Mouse (Mus musculus): ENCODE measurements around the gene Ppp1r12c.
"Not testable (repeated sequence)": the region's sequence is repeated elsewhere in the genome, so short reads cannot be mapped to it uniquely, and the experiment has no call there.

Ppp1r12c gene

DNA sequence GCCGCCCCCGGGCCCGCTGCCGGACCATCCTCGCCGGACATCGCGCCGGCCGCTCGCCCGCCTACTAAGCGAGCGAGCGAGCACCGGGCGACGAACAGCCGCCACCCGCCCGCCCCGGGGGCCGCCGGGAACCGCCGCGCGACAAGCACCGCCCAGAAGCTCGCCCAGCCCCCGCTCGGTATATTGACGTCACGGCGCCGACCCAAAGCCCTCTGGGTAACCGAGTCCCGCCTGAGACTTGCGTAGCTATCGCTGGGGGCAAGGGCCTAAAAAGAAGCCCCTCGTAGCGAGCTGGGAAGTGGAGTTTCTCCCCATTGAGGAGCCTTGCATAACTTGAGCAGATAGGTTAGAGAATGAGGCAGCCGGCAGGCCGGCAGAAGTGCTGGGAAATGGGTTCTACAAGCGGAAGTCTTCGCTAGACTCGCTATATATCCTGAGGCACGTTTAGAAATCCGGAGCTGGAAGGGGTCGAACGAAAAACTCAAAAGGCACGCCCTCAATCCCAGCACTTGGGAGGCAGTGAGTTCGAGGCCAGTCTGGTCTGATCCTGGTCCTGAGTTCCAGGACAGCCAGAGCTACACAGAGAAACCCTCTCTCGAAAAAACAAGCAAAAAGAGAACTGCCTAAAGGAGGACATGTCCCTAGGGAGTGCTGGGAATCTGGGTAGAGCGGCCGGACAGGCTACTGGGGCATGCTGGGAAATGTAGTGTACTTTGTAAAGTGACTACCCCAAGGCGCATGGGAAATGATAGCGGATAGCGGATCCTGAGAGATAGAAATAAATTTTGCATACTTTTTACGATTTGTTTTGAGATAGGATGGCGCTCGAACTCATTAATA is at the start of gene Ppp1r12c:
Gene Ppp1r12c, minus strand, starts transcription at position 123 of the 840 bp plus-strand sequence.
- DNase-seq (ENCODE audit: low spot score in 2 of 2): peak; percentile 93

DNA sequence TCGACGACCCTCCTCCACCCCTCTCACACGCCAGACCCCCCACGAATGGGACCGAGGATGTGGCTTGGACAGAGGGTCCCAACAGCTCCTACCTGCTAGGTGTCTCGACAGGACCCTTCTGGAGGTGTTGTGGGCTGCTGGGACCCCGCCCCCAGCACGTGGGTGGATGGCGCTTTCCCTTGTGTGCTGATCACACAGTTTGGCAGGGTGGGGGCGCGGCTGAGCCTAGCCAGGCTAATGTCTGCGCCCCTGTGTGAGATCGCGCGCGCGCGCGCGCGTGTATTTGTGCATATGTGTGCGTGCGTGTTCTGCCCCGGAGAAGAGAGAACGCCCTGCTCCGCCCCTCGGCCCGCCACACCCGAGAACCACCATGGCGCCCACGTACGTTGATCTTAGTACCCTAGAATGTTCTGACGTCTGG is 45.8 kb upstream of the Ppp1r12c start, which contains the start of gene Syt5:
Gene Syt5, minus strand, starts transcription at position 321 of the 421 bp plus-strand sequence.
- peak; percentile 74 to 77 for DNase-seq (ENCODE audit: low spot score in 2 of 2)

- peak; percentile 96 to 97 for DNase-seq (ENCODE audit: low spot score in 2 of 2)
Measured at GRCm38 (mm10) chr7:4546591-4547131, 45.2 kb upstream of the Ppp1r12c start.

- no peak for DNase-seq (ENCODE audit: low spot score in 2 of 2)
Measured at GRCm38 (mm10) chr7:4546050-4546449, 44.6 kb upstream of the Ppp1r12c start.

DNA sequence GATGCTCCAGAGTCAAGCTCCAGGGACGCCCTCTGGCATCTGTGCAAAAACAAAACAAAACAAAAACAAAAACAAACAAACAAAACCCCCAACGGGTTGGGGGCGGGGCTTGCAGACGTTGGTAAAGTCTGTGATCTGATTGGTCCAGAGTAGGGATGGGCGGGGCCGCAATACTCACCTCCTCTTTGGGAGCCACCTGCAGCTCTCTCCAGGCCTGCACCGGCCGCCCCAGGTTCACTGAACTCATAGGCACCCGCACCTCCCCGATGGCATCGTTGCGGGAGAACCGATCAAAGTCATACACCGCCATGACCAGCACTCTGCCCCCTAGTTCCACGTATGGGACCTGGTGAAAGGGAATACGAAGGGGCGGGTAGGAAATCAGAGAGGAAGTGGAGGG is 40.5 kb upstream of the Ppp1r12c start:
- no peak for DNase-seq (ENCODE audit: low spot score in 2 of 2)

GRCm38 (mm10) chr7:4541344-4541743 is 39.9 kb upstream of the Ppp1r12c start:
- no peak for DNase-seq (ENCODE audit: low spot score in 2 of 2)

DNA sequence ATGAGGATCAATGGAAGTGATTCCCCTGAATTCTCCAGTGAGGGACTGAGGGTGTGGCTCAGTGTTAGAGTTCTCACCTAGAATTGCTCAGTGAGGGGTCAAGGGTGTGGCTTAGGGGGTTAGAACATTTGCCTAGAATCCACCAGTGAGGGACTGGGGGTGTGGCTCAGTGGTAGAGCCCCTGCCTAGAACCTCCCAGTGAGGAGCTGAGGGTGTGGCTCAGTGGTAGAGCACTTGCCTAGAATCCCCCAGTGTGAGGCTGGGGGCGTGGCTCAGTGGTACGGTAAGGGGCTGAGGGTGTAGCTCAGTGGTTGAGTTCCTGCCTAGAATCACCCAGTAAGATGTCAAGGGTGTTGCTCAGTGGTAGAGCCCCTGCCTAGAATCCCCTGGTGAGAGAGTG is 37.5 kb upstream of the Ppp1r12c start:
- no peak for DNase-seq (ENCODE audit: low spot score in 2 of 2)

DNA sequence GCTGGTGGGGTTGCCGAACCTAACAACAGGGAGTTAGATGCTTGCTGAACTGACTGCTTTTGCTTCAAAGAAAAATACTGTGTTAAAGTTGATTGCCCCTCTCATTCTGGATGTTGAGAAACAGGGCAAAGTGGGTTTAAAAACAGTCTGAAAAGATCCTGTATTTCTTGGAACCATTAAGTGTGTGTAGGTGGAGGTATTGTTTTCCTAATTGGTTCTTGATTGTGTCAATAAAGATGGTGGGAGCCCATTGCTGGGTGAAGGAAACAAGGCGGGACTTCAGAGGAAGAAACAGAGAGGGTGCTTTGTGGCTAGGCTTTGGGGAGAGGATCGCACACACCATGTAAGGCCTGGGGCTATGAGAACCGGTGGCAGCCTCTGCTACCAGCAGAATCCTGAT is 35.7 kb upstream of the Ppp1r12c start:
- no peak for DNase-seq (ENCODE audit: low spot score in 2 of 2)

GRCm38 (mm10) chr7:4536369-4536768 is 34.9 kb upstream of the Ppp1r12c start:
- no peak for DNase-seq (ENCODE audit: low spot score in 2 of 2)

DNA sequence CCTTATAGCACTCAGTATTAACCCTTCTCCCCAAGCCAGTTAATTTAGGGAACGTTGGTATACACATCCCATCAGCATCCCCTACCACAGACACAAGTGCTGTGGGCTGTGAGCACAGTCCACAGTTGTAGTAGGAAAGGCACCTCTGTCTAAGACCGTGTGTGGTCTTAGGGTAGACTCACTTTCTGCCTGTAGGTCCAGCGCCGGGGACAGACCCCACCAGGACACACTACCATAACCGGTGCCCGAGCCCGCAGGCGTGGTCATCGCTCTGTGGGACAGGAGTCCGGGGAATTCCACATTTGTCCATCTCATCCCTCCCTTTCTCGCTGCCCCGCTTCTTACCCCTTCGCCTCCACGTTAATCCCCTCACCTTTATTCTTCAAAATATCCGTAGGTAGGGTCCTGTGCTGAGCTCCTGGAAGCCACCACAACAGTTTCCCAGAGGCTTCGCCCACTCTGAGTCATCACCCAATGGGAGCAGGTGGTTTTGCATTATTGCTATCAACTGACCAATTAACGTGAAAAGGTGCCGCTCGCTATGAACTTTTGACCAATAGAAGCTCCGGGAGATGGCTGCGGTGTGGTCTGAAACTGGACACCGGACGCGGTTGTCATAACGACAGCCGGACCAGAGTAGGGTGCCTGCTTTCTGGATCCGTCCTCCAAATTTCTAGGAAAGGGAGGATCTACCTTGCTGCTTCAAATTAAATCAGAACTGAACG is 30.7 kb upstream of the Ppp1r12c start, which contains the start of gene Dnaaf3:
Gene Dnaaf3, minus strand, starts transcription at position 449 of the 725 bp plus-strand sequence.
- DNase-seq (ENCODE audit: low spot score in 2 of 2): no peak

DNA sequence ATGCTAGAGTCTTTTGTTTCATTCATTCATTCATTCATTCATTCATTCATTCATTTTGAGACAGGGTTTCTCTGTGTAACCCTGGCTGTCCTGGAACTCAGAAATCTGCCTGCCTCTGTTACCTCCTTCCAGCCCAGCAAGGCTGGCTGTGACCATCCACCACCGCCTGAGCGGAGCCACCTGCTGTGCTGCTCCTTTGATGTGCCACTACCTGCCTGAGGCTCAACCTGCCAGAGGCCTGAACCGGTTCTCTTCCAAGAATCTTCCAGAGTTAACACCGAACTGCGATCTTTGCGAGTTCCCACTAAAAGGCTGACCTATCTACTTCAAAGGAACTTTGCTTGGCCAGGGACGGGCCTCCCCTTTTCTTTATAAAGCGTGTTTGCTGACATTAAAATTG is 28.7 kb upstream of the Ppp1r12c start:
- not testable (repeated sequence) for DNase-seq (ENCODE audit: low spot score in 2 of 2)

GRCm38 (mm10) chr7:4527302-4527689 is 25.8 kb upstream of the Ppp1r12c start:
- DNase-seq (ENCODE audit: low spot score in 2 of 2): no peak

- DNase-seq (ENCODE audit: low spot score in 2 of 2): peak; percentile 55 to 70
Measured at GRCm38 (mm10) chr7:4526341-4527301, 25.1 kb upstream of the Ppp1r12c start.

GRCm38 (mm10) chr7:4524212-4524922 is 22.9 kb upstream of the Ppp1r12c start, which contains the start of gene Tnni3:
Tnni3 (minus strand) TSS chr7:4524229.
- not testable (repeated sequence) for DNase-seq (ENCODE audit: low spot score in 2 of 2)

DNA sequence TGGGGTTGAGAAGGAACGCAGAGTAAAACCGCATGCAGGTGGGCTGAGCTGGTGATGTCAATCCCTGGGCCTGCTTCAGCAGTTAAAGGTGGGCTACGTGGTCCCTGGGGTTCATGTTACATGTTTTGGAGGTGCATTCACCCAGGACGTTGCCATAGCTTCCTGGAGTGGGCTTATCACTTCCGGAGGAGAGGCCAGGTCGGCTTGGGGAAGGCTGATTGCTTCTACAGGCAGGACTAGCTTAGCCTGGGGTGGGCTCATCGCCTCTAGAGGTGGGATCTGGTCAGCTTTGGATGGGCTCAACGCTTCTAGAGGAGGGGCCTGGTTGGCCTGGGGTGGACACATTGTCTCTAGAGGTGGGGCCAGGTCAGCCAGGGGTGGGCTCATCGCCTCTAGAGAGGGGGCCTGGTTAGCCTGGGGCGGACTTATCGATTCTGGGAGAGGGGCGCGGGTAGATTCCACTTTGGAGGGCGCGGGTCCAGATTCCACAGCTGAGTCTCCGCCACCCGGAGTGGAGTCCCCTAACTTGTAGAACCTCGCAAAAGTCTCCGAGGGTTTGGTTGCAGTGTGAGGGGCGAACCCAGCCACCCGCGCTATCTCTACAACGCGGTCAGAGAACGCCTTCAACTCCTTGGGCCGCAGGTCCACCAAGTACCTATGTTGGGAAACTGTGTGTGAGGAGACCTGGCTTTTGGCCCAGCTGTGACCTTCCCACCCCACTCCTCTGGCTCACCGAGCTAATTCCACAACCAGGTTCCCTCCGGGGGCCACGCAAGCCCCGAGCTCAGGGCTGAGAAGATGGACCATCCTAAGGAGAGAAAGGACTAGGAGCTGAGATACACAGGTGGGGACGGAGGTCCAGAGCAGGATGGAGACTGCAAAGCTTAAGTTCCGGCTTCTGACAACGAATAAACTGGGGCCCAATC is 22.0 kb upstream of the Ppp1r12c start:
- DNase-seq (ENCODE audit: low spot score in 2 of 2): no peak

- no peak for DNase-seq (ENCODE audit: low spot score in 2 of 2)
Measured at GRCm38 (mm10) chr7:4522292-4522691, 20.8 kb upstream of the Ppp1r12c start.

GRCm38 (mm10) chr7:4521231-4522003 is 19.9 kb upstream of the Ppp1r12c start:
- no peak for DNase-seq (ENCODE audit: low spot score in 2 of 2)

GRCm38 (mm10) chr7:4518487-4518886 is 17.0 kb upstream of the Ppp1r12c start:
- DNase-seq (ENCODE audit: low spot score in 2 of 2): no peak

All from right cerebral cortex, postnatal 36 days (tissue).